Mouse (Mus musculus): Measurements from ENCODE around the gene Mcm3. TPM values are rescaled to one million over a fixed set of nuclear protein-coding genes. Genes with fewer than 3 reads are reported as not detected.

Mcm3 gene
- total and polyA plus RNA-seq, 2 experiments from 2014 or later = 11.3 to 13.7 TPM

- Histone ChIP-seq H3K9me3 (ENCODE audit: low read length) (no peaks in the 10 kb centered on the region), H3K4me1 (ENCODE audit: insufficient read depth) (no peaks in the 10 kb centered on the region), H3K36me3 (ENCODE audit: insufficient read depth) (no peaks in the 10 kb centered on the region), H3K27me3 (ENCODE audit: insufficient read depth, low read length) (no peaks in the 10 kb centered on the region), H3K4me2 (ENCODE audit: low read depth) (no peak overlapping the region), H3K27ac (ENCODE audit: low read depth, low read length) (no peak overlapping the region), H3K9ac (no peak overlapping the region), H3K4me3 (ENCODE audit: low read depth, low read length) (no peak overlapping the region)
- no peak for ATAC-seq
- no peak for DNase-seq
- TF ChIP-seq CTCF (IDR thresholded peaks at IDR 0.05; ENCODE audit: low read depth) = no peak
Observed at GRCm38 (mm10) chr1:20825036-20825435, 4.9 kb upstream of the Mcm3 start.

GRCm38 (mm10) chr1:20823906-20824305 lies 3.8 kb upstream of the Mcm3 start:
- H3K9me3 ChIP-seq (ENCODE audit: low read length) = no peaks in the 10 kb centered on the region
- no peak overlapping the region for H3K27ac ChIP-seq (ENCODE audit: low read depth, low read length)
- H3K9ac ChIP-seq = no peak overlapping the region
- no peak for DNase-seq
- ATAC-seq = no peak
- TF ChIP-seq CTCF (IDR thresholded peaks at IDR 0.05; ENCODE audit: low read depth) = no peak
- no peaks in the 10 kb centered on the region for H3K4me1 ChIP-seq (ENCODE audit: insufficient read depth)
- H3K27me3 ChIP-seq (ENCODE audit: insufficient read depth, low read length) = no peaks in the 10 kb centered on the region
- 6% methylated on average over 2 of the region's 2 CpGs for WGBS
- no peaks in the 10 kb centered on the region for H3K36me3 ChIP-seq (ENCODE audit: insufficient read depth)
- H3K4me2 ChIP-seq (ENCODE audit: low read depth) = no peak overlapping the region
- H3K4me3 ChIP-seq (ENCODE audit: low read depth, low read length) = no peak overlapping the region

GRCm38 (mm10) chr1:20823471-20823870 lies 3.4 kb upstream of the Mcm3 start:
- WGBS = 16% methylated on average over 4 of the region's 4 CpGs
- DNase-seq = no peak
- Histone ChIP-seq H3K4me3 (ENCODE audit: low read depth, low read length) (no peak overlapping the region), H3K9me3 (ENCODE audit: low read length) (no peaks in the 10 kb centered on the region), H3K4me1 (ENCODE audit: insufficient read depth) (no peaks in the 10 kb centered on the region), H3K36me3 (ENCODE audit: insufficient read depth) (no peaks in the 10 kb centered on the region), H3K27ac (ENCODE audit: low read depth, low read length) (no peak overlapping the region), H3K9ac (no peak overlapping the region), H3K4me2 (ENCODE audit: low read depth) (no peak overlapping the region), H3K27me3 (ENCODE audit: insufficient read depth, low read length) (no peaks in the 10 kb centered on the region)
- ATAC-seq = no peak
- TF ChIP-seq CTCF (IDR thresholded peaks at IDR 0.05; ENCODE audit: low read depth) = no peak

- H3K27me3 ChIP-seq (ENCODE audit: insufficient read depth, low read length) = no peaks in the 10 kb centered on the region
- TF ChIP-seq CTCF (IDR thresholded peaks at IDR 0.05; ENCODE audit: low read depth) = no peak
- 87% methylated on average over 4 of the region's 4 CpGs for WGBS
- H3K9me3 ChIP-seq (ENCODE audit: low read length) = no peaks in the 10 kb centered on the region
- DNase-seq (no peak), ATAC-seq (no peak)
- H3K9ac ChIP-seq = no peak overlapping the region
- no peak overlapping the region for H3K27ac ChIP-seq (ENCODE audit: low read depth, low read length)
- no peaks in the 10 kb centered on the region for H3K36me3 ChIP-seq (ENCODE audit: insufficient read depth)
- no peak overlapping the region for H3K4me3 ChIP-seq (ENCODE audit: low read depth, low read length)
- H3K4me1 ChIP-seq (ENCODE audit: insufficient read depth) = no peaks in the 10 kb centered on the region
- H3K4me2 ChIP-seq (ENCODE audit: low read depth) = no peak overlapping the region
Observed at GRCm38 (mm10) chr1:20820959-20821358, 847 bp upstream of the Mcm3 start.

GRCm38 (mm10) chr1:20817596-20817995 lies 2.5 kb downstream of the Mcm3 start:
- no peak for ATAC-seq
- TF ChIP-seq CTCF (IDR thresholded peaks at IDR 0.05; ENCODE audit: low read depth) = no peak
- WGBS = 59% methylated on average over 12 of the region's 12 CpGs
- H3K27ac ChIP-seq (ENCODE audit: low read depth, low read length) = no peak overlapping the region
- no peak overlapping the region for H3K9ac ChIP-seq
- no peak for DNase-seq
- no peak overlapping the region for H3K4me3 ChIP-seq (ENCODE audit: low read depth, low read length)
- no peak overlapping the region for H3K4me2 ChIP-seq (ENCODE audit: low read depth)
- no peaks in the 10 kb centered on the region for H3K27me3 ChIP-seq (ENCODE audit: insufficient read depth, low read length)
- H3K4me1 ChIP-seq (ENCODE audit: insufficient read depth) = no peaks in the 10 kb centered on the region
- H3K36me3 ChIP-seq (ENCODE audit: insufficient read depth) = no peaks in the 10 kb centered on the region
- no peaks in the 10 kb centered on the region for H3K9me3 ChIP-seq (ENCODE audit: low read length)

- H3K4me2 ChIP-seq (ENCODE audit: low read depth) = no peak overlapping the region
- ATAC-seq = no peak
- WGBS = 86% methylated on average over 9 of the region's 9 CpGs
Observed at GRCm38 (mm10) chr1:20817172-20817571, 2.9 kb downstream of the Mcm3 start.

GRCm38 (mm10) chr1:20814521-20814920 lies 5.6 kb downstream of the Mcm3 start:
- no peak overlapping the region for H3K4me3 ChIP-seq (ENCODE audit: low read depth, low read length)
- ATAC-seq (no peak), DNase-seq (no peak)
- H3K9me3 ChIP-seq (ENCODE audit: low read length) = no peaks in the 10 kb centered on the region
- no peaks in the 10 kb centered on the region for H3K36me3 ChIP-seq (ENCODE audit: insufficient read depth)
- 91% methylated on average over 8 of the region's 8 CpGs for WGBS
- H3K9ac ChIP-seq = no peak overlapping the region
- no peak overlapping the region for H3K27ac ChIP-seq (ENCODE audit: low read depth, low read length)
- no peak overlapping the region for H3K4me2 ChIP-seq (ENCODE audit: low read depth)
- no peak for TF ChIP-seq CTCF (IDR thresholded peaks at IDR 0.05; ENCODE audit: low read depth)
- H3K4me1 ChIP-seq (ENCODE audit: insufficient read depth) = no peaks in the 10 kb centered on the region
- no peaks in the 10 kb centered on the region for H3K27me3 ChIP-seq (ENCODE audit: insufficient read depth, low read length)

More at GRCm38 (mm10) chr1:20817172-20817571, 2.9 kb downstream of the Mcm3 start:
- Histone ChIP-seq H3K9ac (no peak overlapping the region), H3K4me1 (ENCODE audit: insufficient read depth) (no peaks in the 10 kb centered on the region), H3K9me3 (ENCODE audit: low read length) (no peaks in the 10 kb centered on the region), H3K27ac (ENCODE audit: low read depth, low read length) (no peak overlapping the region), H3K27me3 (ENCODE audit: insufficient read depth, low read length) (no peaks in the 10 kb centered on the region), H3K4me3 (ENCODE audit: low read depth, low read length) (no peak overlapping the region), H3K36me3 (ENCODE audit: insufficient read depth) (no peaks in the 10 kb centered on the region)
- DNase-seq = no peak
- TF ChIP-seq CTCF (IDR thresholded peaks at IDR 0.05; ENCODE audit: low read depth) = no peak

GRCm38 (mm10) chr1:20804526-20804925 lies 15.6 kb downstream of the Mcm3 start:
- DNase-seq (no peak), ATAC-seq (no peak)
- TF ChIP-seq CTCF (IDR thresholded peaks at IDR 0.05; ENCODE audit: low read depth) = no peak
- Histone ChIP-seq H3K4me1 (ENCODE audit: insufficient read depth) (no peaks in the 10 kb centered on the region), H3K36me3 (ENCODE audit: insufficient read depth) (peaks cover 8% of the 10 kb centered on the region; the same call in 1 of the 2 replicates), H3K9ac (no peak overlapping the region), H3K27ac (ENCODE audit: low read depth, low read length) (no peak overlapping the region), H3K9me3 (ENCODE audit: low read length) (no peaks in the 10 kb centered on the region), H3K27me3 (ENCODE audit: insufficient read depth, low read length) (no peaks in the 10 kb centered on the region), H3K4me2 (ENCODE audit: low read depth) (no peak overlapping the region), H3K4me3 (ENCODE audit: low read depth, low read length) (no peak overlapping the region)
- WGBS = 96% methylated on average over 10 of the region's 10 CpGs

Measured in forebrain, postnatal 0 days (tissue).